Mouse (Mus musculus) stomach, postnatal 0 days (tissue): ENCODE measurements around the gene Plekhb2.

ENCODE experiments used
- CTCF ChIP-seq: IDR thresholded peaks from 2 replicates; pipeline ENCODE4 v1.5.1; 2016; ENCODE audit warnings: antibody characterized with exemption, low read depth, mild to moderate bottlenecking, moderate library complexity
- EP300 ChIP-seq: optimal IDR thresholded peaks from 2 replicates; pipeline ENCODE3; 2016; ENCODE audit warnings: antibody characterized with exemption

DNA sequence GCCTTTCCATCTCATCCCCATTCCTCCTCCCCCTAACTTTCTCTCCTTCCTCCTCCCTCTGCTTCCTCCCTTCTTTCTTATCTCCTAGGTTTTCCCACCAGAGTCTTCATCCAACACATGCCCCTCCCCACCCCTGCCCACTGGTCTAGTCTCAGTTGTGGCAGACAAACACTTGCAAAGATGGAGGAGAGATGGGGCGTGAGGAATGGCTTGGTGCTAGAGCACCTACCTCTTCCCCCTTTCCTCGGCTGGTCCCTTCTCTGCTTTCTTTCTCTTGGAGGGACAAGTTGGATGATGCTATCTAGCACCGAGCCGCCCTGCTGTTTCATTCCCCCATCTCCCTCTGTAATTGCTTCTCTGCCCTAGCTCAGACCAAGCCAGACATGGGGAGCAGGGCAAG is 43.6 kb downstream of the Plekhb2 start:
- TF ChIP-seq CTCF = no peak
- no peak for TF ChIP-seq EP300
